Mouse (Mus musculus) kidney, embryonic 15.5 days (tissue): ENCODE measurements around the gene Ltbp2. TPM values are rescaled to one million over a fixed set of nuclear protein-coding genes. Genes with fewer than 3 reads are reported as not detected.

ENCODE experiments used
- ATAC-seq: fragments of 200-750 bp; cut with Nextera tagmentation; replicated peaks from 2 replicates; pipeline ENCODE4 v1.8.0; 2017; ENCODE audit warnings: moderate TSS enrichment; ENCODE audit not compliant: low FRiP score
- H3K27ac ChIP-seq: fragments of 300-500 bp; sonication (generic); 2 replicates; pipeline ENCODE4 v1.5.1; 2015; ENCODE audit warnings: mild to moderate bottlenecking, inconsistent platforms
- H3K27me3 ChIP-seq: fragments of 300-500 bp; sonication (generic); 2 replicates; pipeline ENCODE4 v1.6.1; 2015; ENCODE audit warnings: inconsistent platforms
- H3K36me3 ChIP-seq: fragments of 300-500 bp; sonication (generic); 2 replicates; pipeline ENCODE4 v1.6.1; 2015; ENCODE audit warnings: inconsistent platforms
- H3K4me1 ChIP-seq: fragments of 300-500 bp; sonication (generic); 2 replicates; pipeline ENCODE4 v1.6.1; 2015; ENCODE audit warnings: inconsistent platforms
- H3K4me2 ChIP-seq: fragments of 300-500 bp; sonication (generic); 2 replicates; pipeline ENCODE4 v1.6.1; 2015; ENCODE audit warnings: moderate library complexity, mild to moderate bottlenecking, inconsistent platforms
- H3K4me3 ChIP-seq: fragments of 300-500 bp; sonication (generic); replicated peaks from 2 replicates; pipeline ENCODE4 v1.5.1; 2015; ENCODE audit warnings: mild to moderate bottlenecking, inconsistent platforms
- H3K9ac ChIP-seq: fragments of 300-500 bp; sonication (generic); 2 replicates; pipeline ENCODE4 v1.6.1; 2015; ENCODE audit warnings: mild to moderate bottlenecking, inconsistent platforms
- H3K9me3 ChIP-seq: fragments of 300-500 bp; sonication (generic); replicated peaks from 2 replicates; pipeline ENCODE4 v1.6.1; 2016; ENCODE audit warnings: inconsistent platforms
- WGBS: fragments of 180-500 bp; shearing (Covaris S2); methylation state at CpG from one replicate; pipeline ENCODE4 v1.1.7; 2015; ENCODE audit warnings: mixed read lengths; 5-methylcytosine and 5-hydroxymethylcytosine counted together
- polyA plus RNA-seq: library from polyadenylated mRNA; unstranded; fragments of >200 nt; fragmentation: Nextera tagmentation; extraction: Ambion mirVana; gene quantifications from 2 replicates; pipeline ENCODE4 v1.2.1, GENCODE M21; 2015

Ltbp2 gene
- polyA plus RNA-seq, 1 experiment from 2014 or later = 0.62 TPM

GRCm38 (mm10) chr12:84873434-84873833, 2.9 kb downstream of the Ltbp2 start:
- Histone ChIP-seq H3K9me3 (no peaks in the 10 kb centered on the region), H3K36me3 (no peaks in the 10 kb centered on the region), H3K27ac (no peak overlapping the region), H3K9ac (no peak overlapping the region), H3K4me2 (no peak overlapping the region), H3K27me3 (peaks cover 50% of the 10 kb centered on the region), H3K4me1 (peaks cover 20% of the 10 kb centered on the region), H3K4me3 (no peak overlapping the region)
- WGBS = 0% methylated on average over 3 of the region's 3 CpGs
- ATAC-seq = no peak

GRCm38 (mm10) chr12:84872310-84872709, 4.0 kb downstream of the Ltbp2 start:
- 74% methylated on average over 2 of the region's 2 CpGs for WGBS
- Histone ChIP-seq H3K4me1 (peaks cover 20% of the 10 kb centered on the region), H3K4me3 (no peak overlapping the region), H3K27ac (no peak overlapping the region), H3K4me2 (no peak overlapping the region), H3K9ac (no peak overlapping the region), H3K27me3 (peaks cover 38% of the 10 kb centered on the region), H3K9me3 (no peaks in the 10 kb centered on the region), H3K36me3 (no peaks in the 10 kb centered on the region)
- ATAC-seq = no peak

GRCm38 (mm10) chr12:84865431-84865830, 10.9 kb downstream of the Ltbp2 start:
- Histone ChIP-seq H3K4me1 (peaks cover 5% of the 10 kb centered on the region; the same call in 1 of the 2 replicates), H3K27me3 (no peaks in the 10 kb centered on the region; the same call in 1 of the 2 replicates), H3K36me3 (no peaks in the 10 kb centered on the region), H3K27ac (no peak overlapping the region), H3K4me3 (no peak overlapping the region), H3K4me2 (no peak overlapping the region), H3K9ac (no peak overlapping the region), H3K9me3 (no peaks in the 10 kb centered on the region)
- no peak for ATAC-seq
- 79% methylated on average over 9 of the region's 9 CpGs for WGBS

GRCm38 (mm10) chr12:84864801-84865200, 11.5 kb downstream of the Ltbp2 start:
- Histone ChIP-seq H3K27me3 (no peaks in the 10 kb centered on the region; the same call in 1 of the 2 replicates), H3K27ac (no peak overlapping the region), H3K9ac (no peak overlapping the region), H3K36me3 (no peaks in the 10 kb centered on the region), H3K4me2 (no peak overlapping the region), H3K4me1 (peaks cover 5% of the 10 kb centered on the region; the same call in 1 of the 2 replicates), H3K4me3 (no peak overlapping the region), H3K9me3 (no peaks in the 10 kb centered on the region)
- no peak for ATAC-seq
- WGBS = 59% methylated on average over 7 of the region's 7 CpGs

- H3K27me3 ChIP-seq = no peaks in the 10 kb centered on the region; the same call in 1 of the 2 replicates
- peaks cover 13% of the 10 kb centered on the region for H3K4me1 ChIP-seq
- H3K36me3 ChIP-seq = no peaks in the 10 kb centered on the region
- no peak overlapping the region for H3K9ac ChIP-seq
- H3K27ac ChIP-seq = no peak overlapping the region
- WGBS = 86% methylated on average over 5 of the region's 5 CpGs
- no peaks in the 10 kb centered on the region for H3K9me3 ChIP-seq
- ATAC-seq = no peak
- H3K4me2 ChIP-seq = no peak overlapping the region
- no peak overlapping the region for H3K4me3 ChIP-seq
These were observed 13.1 kb downstream of the Ltbp2 start for GRCm38 (mm10) chr12:84863196-84863595.

- no peaks in the 10 kb centered on the region for H3K36me3 ChIP-seq
- no peaks in the 10 kb centered on the region; the same call in 1 of the 2 replicates for H3K27me3 ChIP-seq
- ATAC-seq = no peak
- H3K4me3 ChIP-seq = no peak overlapping the region
- no peak overlapping the region for H3K9ac ChIP-seq
- no peak overlapping the region for H3K27ac ChIP-seq
- 68% methylated on average over 14 of the region's 14 CpGs for WGBS
- no peaks in the 10 kb centered on the region for H3K9me3 ChIP-seq
- H3K4me2 ChIP-seq = no peak overlapping the region
- peaks cover 15% of the 10 kb centered on the region for H3K4me1 ChIP-seq
These were observed 14.0 kb downstream of the Ltbp2 start for GRCm38 (mm10) chr12:84862136-84862910.

GRCm38 (mm10) chr12:84858149-84859113, 17.9 kb downstream of the Ltbp2 start:
- Histone ChIP-seq H3K4me3 (no peak overlapping the region), H3K9me3 (no peaks in the 10 kb centered on the region), H3K9ac (no peak overlapping the region), H3K27me3 (no peaks in the 10 kb centered on the region; the same call in 1 of the 2 replicates), H3K4me1 (peaks cover 10% of the 10 kb centered on the region), H3K36me3 (no peaks in the 10 kb centered on the region), H3K27ac (no peak overlapping the region), H3K4me2 (no peak overlapping the region)
- peak; percentile 69 for ATAC-seq
- WGBS = 31% methylated on average over 17 of the region's 17 CpGs

- no peaks in the 10 kb centered on the region for H3K9me3 ChIP-seq
- H3K4me3 ChIP-seq = no peak overlapping the region
- H3K9ac ChIP-seq = no peak overlapping the region
- H3K36me3 ChIP-seq = no peaks in the 10 kb centered on the region
- 70% methylated on average over 4 of the region's 4 CpGs for WGBS
- no peak overlapping the region for H3K27ac ChIP-seq
- peaks cover 10% of the 10 kb centered on the region for H3K4me1 ChIP-seq
- no peak overlapping the region for H3K4me2 ChIP-seq
- H3K27me3 ChIP-seq = no peaks in the 10 kb centered on the region
- no peak for ATAC-seq
These were observed 18.6 kb downstream of the Ltbp2 start for GRCm38 (mm10) chr12:84857706-84858105.

GRCm38 (mm10) chr12:84856532-84856931, 19.8 kb downstream of the Ltbp2 start:
- H3K36me3 ChIP-seq = no peaks in the 10 kb centered on the region
- H3K27ac ChIP-seq = no peak overlapping the region
- H3K4me3 ChIP-seq = no peak overlapping the region
- H3K9me3 ChIP-seq = no peaks in the 10 kb centered on the region
- H3K27me3 ChIP-seq = no peaks in the 10 kb centered on the region
- H3K4me1 ChIP-seq = peaks cover 13% of the 10 kb centered on the region
- 80% methylated on average over 8 of the region's 8 CpGs for WGBS
- ATAC-seq = no peak
- no peak overlapping the region for H3K4me2 ChIP-seq
- no peak overlapping the region for H3K9ac ChIP-seq

- 84% methylated on average over 4 of the region's 4 CpGs for WGBS
- Histone ChIP-seq H3K9ac (no peak overlapping the region), H3K4me1 (peaks cover 16% of the 10 kb centered on the region), H3K36me3 (no peaks in the 10 kb centered on the region), H3K27me3 (no peaks in the 10 kb centered on the region), H3K4me2 (no peak overlapping the region), H3K9me3 (no peaks in the 10 kb centered on the region), H3K4me3 (no peak overlapping the region), H3K27ac (no peak overlapping the region)
- no peak for ATAC-seq
These were observed 21.2 kb downstream of the Ltbp2 start for GRCm38 (mm10) chr12:84855084-84855625.

- Histone ChIP-seq H3K4me1 (peaks cover 16% of the 10 kb centered on the region), H3K36me3 (no peaks in the 10 kb centered on the region), H3K4me2 (no peak overlapping the region), H3K9me3 (no peaks in the 10 kb centered on the region), H3K9ac (no peak overlapping the region), H3K27ac (no peak overlapping the region), H3K27me3 (no peaks in the 10 kb centered on the region), H3K4me3 (no peak overlapping the region)
- 93% methylated on average over 4 of the region's 4 CpGs for WGBS
- no peak for ATAC-seq
These were observed 21.8 kb downstream of the Ltbp2 start for GRCm38 (mm10) chr12:84854392-84855033.
